Mouse (Mus musculus): Measurements from ENCODE around the gene Mid1.

Gene Mid1

DNA sequence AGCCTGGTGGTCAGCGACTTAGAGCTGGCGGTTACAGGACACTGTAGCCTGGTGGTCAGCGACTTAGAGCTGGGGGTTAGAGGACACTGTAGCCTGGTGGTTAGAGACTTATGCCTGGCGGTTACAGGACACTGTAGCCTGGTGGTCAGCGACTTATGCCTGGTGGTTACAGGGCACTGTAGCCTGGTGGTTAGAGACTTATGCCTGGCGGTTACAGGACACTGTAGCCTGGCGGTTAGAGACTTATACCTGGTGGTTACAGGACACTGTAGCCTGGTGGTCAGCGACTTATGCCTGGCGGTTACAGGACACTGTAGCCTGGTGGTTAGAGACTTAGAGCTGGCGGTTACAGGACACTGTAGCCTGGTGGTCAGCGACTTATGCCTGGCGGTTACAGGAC is 330.9 kb downstream of the Mid1 start:
- peak; percentile 24 to 41 for DNase-seq (ENCODE audit: low spot score in 2 of 2)

DNA sequence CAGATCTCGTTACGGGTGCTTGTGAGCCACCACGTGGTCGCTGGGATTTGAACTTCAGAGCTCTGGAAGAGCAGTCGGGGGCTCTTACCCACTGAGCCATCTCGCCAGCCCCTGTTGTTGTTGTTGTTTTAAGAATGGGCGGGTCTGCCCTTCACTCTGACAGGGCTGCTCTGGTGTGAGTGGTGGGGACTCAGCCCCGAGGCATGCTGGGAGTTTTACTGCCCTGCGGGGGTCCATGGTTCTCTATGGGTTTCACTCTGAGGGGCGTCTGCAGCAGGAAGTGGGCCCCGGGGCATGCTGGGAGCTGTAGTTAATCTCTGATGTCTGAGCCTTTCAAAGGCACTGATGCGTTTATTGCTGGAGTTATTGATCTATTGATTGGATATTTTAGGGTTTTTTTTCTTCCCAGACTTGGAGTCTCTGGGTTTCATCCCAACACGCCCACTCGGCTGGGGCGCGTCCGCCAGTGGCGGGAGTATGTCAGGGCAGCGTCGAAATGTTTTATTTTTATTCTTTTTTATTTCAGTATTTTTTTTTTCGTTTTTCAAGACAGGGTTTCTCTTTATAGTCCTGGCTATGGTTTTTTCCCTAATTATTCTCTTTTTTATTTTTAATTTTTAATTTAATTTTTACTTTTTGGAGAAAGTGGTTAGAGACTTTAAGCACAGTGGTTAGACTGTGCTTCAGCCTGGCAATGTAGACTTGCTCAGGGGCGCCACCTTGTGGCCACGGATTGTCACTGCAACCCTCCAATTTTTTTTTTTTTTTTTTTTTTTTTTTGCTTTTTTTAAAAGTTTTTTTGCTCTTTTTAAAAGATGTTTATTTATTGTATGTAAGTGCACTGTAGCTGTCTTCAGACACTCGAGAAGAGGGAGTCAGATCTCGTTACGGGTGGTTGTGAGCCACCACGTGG is 332.6 kb downstream of the Mid1 start:
- peak; percentile 94 to 97 for DNase-seq (ENCODE audit: low spot score in 2 of 2)

DNA sequence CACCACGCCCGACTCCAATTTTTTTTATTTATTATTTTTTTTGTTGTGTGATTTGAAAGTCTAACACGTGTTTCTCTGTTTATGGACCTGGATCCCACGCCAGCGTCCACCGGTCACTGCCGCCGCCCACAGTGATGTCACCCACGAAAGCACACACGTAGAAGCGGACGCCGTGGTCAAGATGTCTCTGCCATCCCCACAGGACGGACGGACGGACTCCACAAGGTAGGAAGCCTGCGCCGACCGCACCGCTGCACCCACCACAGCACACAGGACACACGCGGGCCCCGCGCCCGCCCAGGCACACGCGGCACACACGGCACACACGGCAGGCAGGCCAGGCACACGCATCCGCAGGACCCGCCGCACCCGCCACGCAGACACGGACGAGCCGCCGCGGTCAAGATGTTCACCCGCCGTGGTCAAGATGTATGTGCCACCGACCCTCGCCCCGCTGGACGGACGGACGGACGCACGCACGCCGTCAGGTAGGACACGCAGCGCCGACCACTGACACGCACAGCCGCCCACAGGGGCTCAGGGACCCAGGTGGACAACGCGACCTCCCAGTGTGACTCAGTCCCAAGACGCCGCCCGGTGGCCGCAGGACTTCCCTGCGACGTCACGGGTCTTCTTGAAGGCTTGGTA is 333.7 kb downstream of the Mid1 start:
- peak; percentile 91 to 93 for DNase-seq (ENCODE audit: low spot score in 2 of 2)

- DNase-seq (ENCODE audit: low spot score in 2 of 2): peak in 1 of 2 experiments; percentile 81
These were observed 334.4 kb downstream of the Mid1 start for GRCm38 (mm10) chrX:170019219-170019953.

DNA sequence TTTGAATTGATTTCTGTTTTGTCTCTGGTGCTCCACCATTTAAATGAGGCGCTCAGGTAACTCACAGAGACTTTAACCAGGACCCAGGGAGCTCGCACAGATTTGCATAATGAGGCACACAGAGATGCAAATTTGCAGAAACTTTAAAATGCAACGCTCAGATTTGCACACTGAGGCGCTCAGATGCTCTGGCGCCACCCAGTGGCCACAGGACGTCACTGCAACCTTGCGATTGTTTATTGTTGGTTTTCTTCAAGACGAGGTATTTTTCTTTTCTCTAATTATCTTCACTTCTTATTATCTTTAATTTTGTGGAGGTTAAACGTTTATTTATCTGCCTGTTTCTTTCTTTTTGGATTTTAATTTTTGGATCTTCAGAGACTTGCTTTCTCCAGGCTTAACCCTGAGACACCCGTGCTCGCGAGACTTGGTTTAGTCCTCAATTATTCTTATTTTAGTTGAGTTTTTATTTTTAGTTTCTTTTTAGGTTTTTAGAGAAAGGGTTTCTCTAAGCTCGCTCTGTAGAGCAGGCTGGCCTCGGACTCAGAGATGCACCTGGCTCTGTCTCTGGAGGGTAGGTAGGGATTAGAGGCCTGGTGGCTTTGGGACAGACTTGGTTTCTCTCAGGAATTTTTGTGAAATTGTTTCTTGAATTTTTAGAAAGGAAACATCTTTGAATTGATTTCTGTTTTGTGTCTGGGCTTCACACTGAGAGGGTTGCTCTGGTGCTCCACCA is 335.1 kb downstream of the Mid1 start:
- DNase-seq (ENCODE audit: low spot score in 2 of 2): peak; percentile 97

DNA sequence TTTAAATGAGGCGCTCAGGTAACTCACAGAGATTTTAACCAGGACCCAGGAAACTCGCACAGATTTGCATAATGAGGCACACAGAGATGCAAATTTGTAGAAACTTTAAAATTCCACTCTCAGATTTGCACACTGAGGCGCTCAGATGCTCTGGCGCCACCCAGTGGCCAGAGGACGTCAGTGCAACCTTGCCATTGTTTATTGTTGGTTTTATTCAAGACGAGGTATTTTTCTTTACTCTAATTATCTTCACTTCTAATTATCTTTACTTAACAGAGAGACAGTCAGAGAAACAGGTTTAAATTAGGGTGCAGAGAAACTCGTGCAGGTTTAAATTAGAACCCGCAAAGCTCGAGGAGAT is 335.7 kb downstream of the Mid1 start:
- DNase-seq (ENCODE audit: low spot score in 2 of 2): peak; percentile 91

GRCm38 (mm10) chrX:170021205-170021604 is 336.2 kb downstream of the Mid1 start:
- DNase-seq (ENCODE audit: low spot score in 2 of 2): peak; percentile 81 to 85

DNA sequence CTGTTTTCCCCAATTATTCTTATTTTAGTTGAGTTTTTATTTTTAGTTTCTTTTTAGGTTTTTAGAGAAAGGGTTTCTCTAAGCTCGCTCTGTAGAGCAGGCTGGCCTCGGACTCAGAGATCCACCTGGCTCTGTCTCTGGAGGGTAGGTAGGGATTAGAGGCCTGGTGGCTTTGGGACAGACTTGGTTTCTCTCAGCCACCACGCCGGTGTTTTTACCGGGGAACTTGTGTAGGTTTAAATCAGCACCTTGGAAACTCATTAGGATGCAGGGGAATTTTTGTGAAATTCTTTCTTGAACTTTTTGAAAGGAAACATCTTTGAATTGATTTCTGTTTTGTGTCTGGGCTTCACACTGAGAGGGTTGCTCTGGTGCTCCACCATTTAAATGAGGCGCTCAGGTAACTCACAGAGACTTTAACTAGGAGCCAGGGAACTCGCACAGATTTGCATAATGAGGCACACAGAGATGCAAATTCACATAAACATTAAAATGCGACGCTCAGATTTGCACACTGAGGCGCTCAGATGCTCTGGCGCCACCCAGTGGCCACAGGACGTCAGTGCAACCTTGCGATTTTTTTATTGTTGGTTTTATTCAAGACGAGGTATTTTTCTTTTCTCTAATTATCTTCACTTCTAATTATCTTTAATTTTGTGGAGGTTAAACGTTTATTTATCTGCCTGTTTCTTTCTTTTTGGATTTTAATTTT is 336.9 kb downstream of the Mid1 start:
- peak; percentile 86 to 89 for DNase-seq (ENCODE audit: low spot score in 2 of 2)

Measured in right cerebral cortex, postnatal 10 days (tissue).